In genomic region chr14:45423220-45423619, GRCm38 (mm10) we compare ENCODE assay signal across 9 mouse cellular contexts. TPM values are rescaled to one million over a fixed set of nuclear protein-coding genes. Genes with fewer than 3 reads are reported as not detected.
DNase-seq lines count a peak whose midpoint lies in the region; ATAC-seq and TF ChIP-seq lines count a peak whose summit lies in the region.
"Had no signal": no experiment of that assay in that cellular context is flagged by ENCODE, and none has a peak within 500 bp of the region (broad histone marks: within the 10 kb centered on the region; RNA-seq: fewer than 3 reads in every experiment).

No protein-coding gene starts in this region.

- H3K36me3 ChIP-seq in kidney, adult 2 months (ENCODE audit: control insufficient read depth, insufficient read depth, low read length), result no peaks in the 10 kb centered on the region
- H3K36me3 ChIP-seq in kidney, embryonic 14.5 days (ENCODE audit: control insufficient read depth, insufficient read depth, low read length), result no peaks in the 10 kb centered on the region
- no peaks in the 10 kb centered on the region for H3K36me3 ChIP-seq in ES-E14 (ENCODE audit: control insufficient read depth, insufficient read depth, low read length, poor library complexity, severe bottlenecking)

- WGBS in kidney, adult 2 months, result 6% methylated on average over 5 of the region's 5 CpGs
- WGBS in kidney, embryonic 14.5 days, result 8% methylated on average over 5 of the region's 5 CpGs

- H3K4me1 ChIP-seq in kidney, adult 2 months (ENCODE audit: control insufficient read depth, insufficient read depth, low read length), result 0 out of 2 replicates have a peak, but pooled peaks cover 4% of the 10 kb centered on the region
- H3K4me1 ChIP-seq in kidney, embryonic 14.5 days (ENCODE audit: control insufficient read depth, insufficient read depth, low read length), result no peaks in the 10 kb centered on the region
- H3K4me1 ChIP-seq in ES-E14 (ENCODE audit: control insufficient read depth in 2 of 2, insufficient read depth in 2 of 2, low read length in 2 of 2, poor library complexity in 1 of 2), result no peaks in the 10 kb centered on the region

- H3K9me3 ChIP-seq in kidney, embryonic 14.5 days (ENCODE audit: control insufficient read depth, low read length), result peaks cover 5% of the 10 kb centered on the region; the same call in 1 of the 2 replicates
- no peaks in the 10 kb centered on the region for H3K9me3 ChIP-seq in ES-E14 (ENCODE audit: control insufficient read depth, insufficient read depth, low read depth, low read length)

- H3K4me3 ChIP-seq in kidney, adult 2 months (ENCODE audit: insufficient read depth, low read depth, low read length), result no peak overlapping the region
- no peak overlapping the region for H3K4me3 ChIP-seq in kidney, embryonic 14.5 days (ENCODE audit: low read length)
- no peak overlapping the region for H3K4me3 ChIP-seq in ES-E14 (ENCODE audit: insufficient read depth in 1 of 2, low read depth in 1 of 2, low read length in 2 of 2, poor library complexity in 1 of 2, severe bottlenecking in 1 of 2)
- H3K4me3 ChIP-seq in left cerebral cortex, adult 2 months, result no peak overlapping the region
- H3K4me3 ChIP-seq: megakaryocyte, embryonic 14.5 days had no signal

- peak; percentile 74 for DNase-seq in kidney, adult 2 months
- DNase-seq in ES-E14 (ENCODE audit: low read depth, low spot score), result peak; percentile 52
- peak; percentile 56 for DNase-seq in c-Kit-positive CD71-positive TER-119-positive erythroid progenitor cells, embryonic 14.5 days (ENCODE audit: low spot score)
- DNase-seq in forelimb bud, embryonic 11.5 days (ENCODE audit: low read depth, low spot score), result peak; percentile 85
- DNase-seq in left cerebral cortex, adult 2 months (ENCODE audit: extremely low spot score in 1 of 2, low spot score in 2 of 2), result peak in 1 of 2 experiments; percentile 19
- peak; percentile 69 for DNase-seq in naive thymus-derived CD4-positive, alpha-beta T cell, adult 2 months (ENCODE audit: low read depth)
- no peak for DNase-seq in spleen, postnatal 4 days (ENCODE audit: low spot score in 2 of 2)

- intact Hi-C loops in left cerebral cortex, adult 2 months (cut with DNase I), result loop anchor here (1.0 to 10.0 kb wide), 5 partner anchors 117 to 1302 kb away; no protein-coding TSS in a partner anchor

- no peak for ATAC-seq in kidney, embryonic 14.5 days (ENCODE audit: low FRiP score, low TSS enrichment)

- H3K27me3 ChIP-seq in kidney, adult 2 months (replicated peaks; ENCODE audit: control insufficient read depth, insufficient read depth, low read length), result no peaks in the 10 kb centered on the region
- no peaks in the 10 kb centered on the region for H3K27me3 ChIP-seq in kidney, embryonic 14.5 days (ENCODE audit: control insufficient read depth, insufficient read depth, low read length)

- TF ChIP-seq POLR2A in kidney, adult 2 months (IDR thresholded peaks at IDR 0.05; ENCODE audit: low read depth, low read length), result no peak

- H3K27ac ChIP-seq in kidney, adult 2 months (ENCODE audit: insufficient read depth, low read depth, low read length), result no peak overlapping the region
- H3K27ac ChIP-seq in kidney, embryonic 14.5 days (ENCODE audit: low read depth, low read length), result no peak overlapping the region
- H3K27ac ChIP-seq in ES-E14 (ENCODE audit: insufficient read depth, low read depth, low read length, poor library complexity, severe bottlenecking), result no peak overlapping the region
- H3K27ac ChIP-seq in left cerebral cortex, adult 2 months, result no peak overlapping the region

- in situ Hi-C loops in ES-E14 (cut with MboI; ENCODE audit: low sequenced_read_pairs in 2 of 2, unreplicated experiment in 2 of 2), result loop anchor here in 1 of 2 experiments (25.0 kb wide), 1 partner anchor 339 kb away; no protein-coding TSS in a partner anchor

- TF ChIP-seq CTCF in kidney, adult 2 months (conservative IDR thresholded peaks at IDR 0.05; ENCODE audit: insufficient read depth, insufficient read length, low read depth, low read length), result peak; percentile 44
- TF ChIP-seq CTCF in left cerebral cortex, adult 2 months (IDR thresholded peaks at IDR 0.05), result peak; percentile 84

- H3K9ac ChIP-seq in kidney, embryonic 14.5 days (ENCODE audit: low read depth, low read length), result no peak overlapping the region
- H3K9ac ChIP-seq in ES-E14 (ENCODE audit: insufficient read depth, low read depth, low read length, poor library complexity, severe bottlenecking), result no peak overlapping the region

- no peak overlapping the region for H3K4me2 ChIP-seq in kidney, embryonic 14.5 days (replicated peaks; ENCODE audit: low read depth, low read length)

TF ChIP-seq in ES-E14, 5 proteins besides CTCF, POLR2A, EP300 and RAD21:
- TF ChIP-seq MAFK (IDR thresholded peaks at IDR 0.05; ENCODE audit: insufficient read depth, low read depth, low read length) (peak; percentile 44; the same call in 1 of the 2 replicates), ZC3H11A (IDR thresholded peaks at IDR 0.05; ENCODE audit: borderline replicate concordance, low read depth, low read length) (peak; percentile 44; the same call in 1 of the 2 replicates), ZNF384 (IDR thresholded peaks at IDR 0.05; ENCODE audit: low read depth, low read length) (peak; percentile 99), CHD2 (IDR thresholded peaks at IDR 0.05; ENCODE audit: low read depth, low read length) (no peak), HCFC1 (IDR thresholded peaks at IDR 0.05; ENCODE audit: borderline replicate concordance, insufficient read depth, low read length) (no peak)

RNA-seq across cellular contexts. Expression of gene Gnpnat1, which starts 18.5 kb away (rescaled TPM):
- polyA plus RNA-seq in kidney, adult 2 months (2012; rRNA removed), result 8.0 and 10.1 TPM in 2 replicates
- 56.3 and 74.5 TPM in 2 replicates for polyA plus RNA-seq in kidney, embryonic 14.5 days (2014; fragmentation: Nextera tagmentation; extraction: Ambion mirVana)
- 26.8 and 36.5 TPM in 2 replicates for total RNA-seq in ES-E14 (2012; rRNA removed)
- 10 to 100 TPM; 14.7 to 18.8 TPM for total RNA-seq in left cerebral cortex, adult 2 months (2021)

Comparison
In these comparisons a context has a peak if more than half of its experiments do, and no peak if none do; other contexts are left out.
1. DNase-seq: peak in kidney, adult 2 months (single experiment), ES-E14 (single experiment), c-Kit-positive CD71-positive TER-119-positive erythroid progenitor cells, embryonic 14.5 days (single experiment), forelimb bud, embryonic 11.5 days (single experiment) and naive thymus-derived CD4-positive, alpha-beta T cell, adult 2 months (single experiment); none in spleen, postnatal 4 days (0 of 2).